Mouse (Mus musculus) midbrain, embryonic 11.5 days (tissue): ENCODE data around the gene Mcm7. TPM values are rescaled to one million over a fixed set of nuclear protein-coding genes. Genes with fewer than 3 reads are reported as not detected.

ENCODE experiments used
- ATAC-seq: fragments of 200-750 bp; cut with Nextera tagmentation; 2 replicates; pipeline ENCODE4 v1.8.0; 2017; ENCODE audit warnings: moderate TSS enrichment, moderate library complexity; ENCODE audit not compliant: low FRiP score
- DNase-seq: peaks from one replicate; pipeline ENCODE4 v3.0.0; 2015; ENCODE audit warnings: low spot score; ENCODE audit errors: missing footprints
- H3K27ac ChIP-seq: fragments of 300-500 bp; sonication (generic); 2 replicates; pipeline ENCODE4 v1.5.1; 2014; ENCODE audit warnings: low read depth, low read length
- H3K27me3 ChIP-seq: fragments of 300-500 bp; sonication (generic); 2 replicates; pipeline ENCODE4 v1.6.1; 2014; ENCODE audit warnings: mild to moderate bottlenecking, low read length, moderate library complexity, mixed read lengths; ENCODE audit not compliant: control insufficient read depth, insufficient read depth
- H3K36me3 ChIP-seq: fragments of 300-500 bp; sonication (generic); 2 replicates; pipeline ENCODE4 v1.6.1; 2014; ENCODE audit warnings: mild to moderate bottlenecking, low read length, moderate library complexity, mixed read lengths; ENCODE audit not compliant: control insufficient read depth, insufficient read depth
- H3K4me1 ChIP-seq: fragments of 300-500 bp; sonication (generic); 2 replicates; pipeline ENCODE4 v1.6.1; 2014; ENCODE audit warnings: low read length; ENCODE audit not compliant: control insufficient read depth, insufficient read depth
- H3K4me2 ChIP-seq: fragments of 300-500 bp; sonication (generic); 2 replicates; pipeline ENCODE4 v1.6.1; 2014; ENCODE audit warnings: mild to moderate bottlenecking, moderate library complexity
- H3K4me3 ChIP-seq: fragments of 300-500 bp; sonication (generic); 2 replicates; pipeline ENCODE4 v1.5.1; 2014; ENCODE audit warnings: low read depth, low read length
- H3K9ac ChIP-seq: fragments of 300-500 bp; sonication (generic); 2 replicates; pipeline ENCODE4 v1.6.1; 2014; ENCODE audit warnings: low read length
- H3K9me3 ChIP-seq: fragments of 300-500 bp; sonication (generic); 2 replicates; pipeline ENCODE4 v1.6.1; 2016; ENCODE audit warnings: low read length; ENCODE audit not compliant: control insufficient read depth
- WGBS: fragments of 180-500 bp; shearing (Covaris S2); extraction: QIAGEN DNeasy Blood & Tissue Kit; methylation state at CpG from one replicate; pipeline ENCODE4 v1.1.7; 2014; 5-methylcytosine and 5-hydroxymethylcytosine counted together
- microRNA counts: library from miRNA; unstranded; fragments of <30 nt; microRNA quantifications from one replicate; lab custom pipeline; 2015
- microRNA-seq: library from miRNA; unstranded; fragments of <30 nt; microRNA quantifications from one replicate; pipeline ENCODE4, GENCODE M21; 2017
- polyA plus RNA-seq: library from polyadenylated mRNA; unstranded; fragments of >200 nt; fragmentation: Nextera tagmentation; extraction: Ambion mirVana; gene quantifications from 2 replicates; pipeline ENCODE4 v1.2.1, GENCODE M21; 2014

The Mcm7 gene
- polyA plus RNA-seq, 1 experiment from 2014 or later: 320 TPM

GRCm38 (mm10) chr5:138118041-138118440, 54.2 kb downstream of the Mcm7 start:
- DNase-seq (no peak), ATAC-seq (no peak)
- no peak overlapping the region for H3K27ac ChIP-seq
- WGBS: 87% methylated on average over 3 of the region's 3 CpGs
- peak overlapping the region; percentile 65 for H3K4me2 ChIP-seq
- H3K27me3 ChIP-seq: no peaks in the 10 kb centered on the region
- peak overlapping the region; percentile 68 for H3K4me3 ChIP-seq
- H3K36me3 ChIP-seq: peaks cover 6% of the 10 kb centered on the region; the same call in 1 of the 2 replicates
- H3K9me3 ChIP-seq: no peaks in the 10 kb centered on the region
- peaks cover 7% of the 10 kb centered on the region for H3K4me1 ChIP-seq
- H3K9ac ChIP-seq: no peak overlapping the region; the same call in 1 of the 2 replicates

GRCm38 (mm10) chr5:138117199-138118015, 54.8 kb downstream of the Mcm7 start:
- Histone ChIP-seq H3K4me2 (peak overlapping the region; percentile 65), H3K27me3 (no peaks in the 10 kb centered on the region), H3K36me3 (peaks cover 4% of the 10 kb centered on the region; the same call in 1 of the 2 replicates), H3K9ac (peak overlapping the region; percentile 74), H3K27ac (peak overlapping the region; percentile 60), H3K4me1 (peaks cover 7% of the 10 kb centered on the region), H3K4me3 (peak overlapping the region; percentile 68), H3K9me3 (no peaks in the 10 kb centered on the region)
- ATAC-seq (peak; percentile 66), DNase-seq (peak; percentile 90)
- WGBS: 15% methylated on average over 16 of the region's 16 CpGs

- Histone ChIP-seq H3K27me3 (no peaks in the 10 kb centered on the region), H3K9ac (peak within 1 kb of the TSS; percentile 74), H3K27ac (peak within 1 kb of the TSS; percentile 60), H3K4me2 (peak within 1 kb of the TSS; percentile 65), H3K4me1 (peaks cover 7% of the 10 kb centered on the region), H3K36me3 (peaks cover 4% of the 10 kb centered on the region; the same call in 1 of the 2 replicates), H3K4me3 (peak within 1 kb of the TSS; percentile 68), H3K9me3 (no peaks in the 10 kb centered on the region)
- ATAC-seq (peak; percentile 97), DNase-seq (peak; percentile 99)
- 7% methylated on average over 38 of the region's 38 CpGs for WGBS
These were observed 55.7 kb downstream of the Mcm7 start, which contains the start of gene Zscan21 for GRCm38 (mm10) chr5:138116255-138117198. Zscan21 (plus strand) TSS chr5:138116903.

MicroRNAs encoded within 50 kb of the gene (microRNA counts, 519-probe panel; counts per million panel counts)
- microRNA mmu-miR-106b (lab: Ali Mortazavi, UCI): 6,691 counts per million, percentile 88 among the panel's probes with 10 or more counts
- 7,392 counts per million, percentile 95 among the panel's probes with 10 or more counts for microRNA mmu-miR-25 (lab: Ali Mortazavi, UCI)
- microRNA mmu-miR-93 (lab: Ali Mortazavi, UCI): 6,744 counts per million, percentile 90 among the panel's probes with 10 or more counts

Small RNA genes within 50 kb of the gene (microRNA-seq; reads per million reads assigned to microRNA genes)
- 18,908 reads per million, percentile 98 among the genes with 10 or more reads in this experiment for gene Mir106b
- 1,103 reads per million, percentile 78 among the genes with 10 or more reads in this experiment for gene Mir25
- 19,081 reads per million, percentile 98 among the genes with 10 or more reads in this experiment for gene Mir93

Other genes with a start within 250 kb of the Mcm7 start
- not detected in 2 replicates for gene Gjc3, start 209.3 kb downstream of the Mcm7 start, polyA plus RNA-seq
- not detected in 2 replicates for gene Azgp1, start 190.9 kb downstream of the Mcm7 start, polyA plus RNA-seq
- gene Smok3a, start 151.2 kb downstream of the Mcm7 start, polyA plus RNA-seq: not detected in 2 replicates
- gene Smok3b, start 151.0 kb downstream of the Mcm7 start, polyA plus RNA-seq: not detected in 2 replicates
- gene Smok3c, start 119.2 kb downstream of the Mcm7 start, polyA plus RNA-seq: not detected in 2 replicates
- gene Zkscan1, start 87.3 kb downstream of the Mcm7 start, polyA plus RNA-seq: 39.1 and 45.0 TPM in 2 replicates
- 113 and 122 TPM in 2 replicates for gene Zscan21, start 55.5 kb downstream of the Mcm7 start, polyA plus RNA-seq
- 27.4 and 32.9 TPM in 2 replicates for gene Zfp113, start 16.7 kb downstream of the Mcm7 start, polyA plus RNA-seq
- gene Cops6, start 11.4 kb downstream of the Mcm7 start, polyA plus RNA-seq: 262 and 293 TPM in 2 replicates
- 15.2 and 17.3 TPM in 2 replicates for gene Ap4m1, start 420 bp downstream of the Mcm7 start, polyA plus RNA-seq
- gene Taf6, start 15.0 kb upstream of the Mcm7 start, polyA plus RNA-seq: 123 and 133 TPM in 2 replicates
- gene Cnpy4, start 15.1 kb upstream of the Mcm7 start, polyA plus RNA-seq: 51.8 and 53.3 TPM in 2 replicates
- 10.0 and 10.8 TPM in 2 replicates for gene Mblac1, start 21.9 kb upstream of the Mcm7 start, polyA plus RNA-seq
- not detected in 2 replicates for gene Nxpe5, start 53.5 kb upstream of the Mcm7 start, polyA plus RNA-seq
- 44.1 and 47.8 TPM in 2 replicates for gene Lamtor4, start 83.1 kb upstream of the Mcm7 start, polyA plus RNA-seq
- gene BC037034, start 91.6 kb upstream of the Mcm7 start, polyA plus RNA-seq: 5.0 and 5.2 TPM in 2 replicates
- 4.6 and 5.5 TPM in 2 replicates for gene Gal3st4, start 100.4 kb upstream of the Mcm7 start, polyA plus RNA-seq
- 0.14 and 0.20 TPM in 2 replicates for gene Gm43720, start 107.5 kb upstream of the Mcm7 start, polyA plus RNA-seq
- gene Gpc2, start 107.6 kb upstream of the Mcm7 start, polyA plus RNA-seq: 15.5 and 16.5 TPM in 2 replicates
- gene Stag3, start 107.8 kb upstream of the Mcm7 start, polyA plus RNA-seq: 2.2 and 4.1 TPM in 2 replicates
- gene Pvrig, start 169.5 kb upstream of the Mcm7 start, polyA plus RNA-seq: not detected in 2 replicates